Mouse (Mus musculus): ENCODE measurements around the gene Igf1r. TPM values are rescaled to one million over a fixed set of nuclear protein-coding genes. Genes with fewer than 3 reads are reported as not detected.

Gene Igf1r
- total RNA-seq, 2 experiments from 2014 or later, result 10.1 to 15.5 TPM

- no peak for DNase-seq
Measured at GRCm38 (mm10) chr7:67957376-67957775, 4.7 kb downstream of the Igf1r start.

- peak; percentile 56 to 58 for DNase-seq
Measured at GRCm38 (mm10) chr7:67958045-67958444, 5.4 kb downstream of the Igf1r start.

- no peak for DNase-seq
Measured at GRCm38 (mm10) chr7:67960701-67961100, 8.1 kb downstream of the Igf1r start.

- DNase-seq, result peak; percentile 85 to 90
Measured at GRCm38 (mm10) chr7:67961567-67962267, 9.1 kb downstream of the Igf1r start.

DNA sequence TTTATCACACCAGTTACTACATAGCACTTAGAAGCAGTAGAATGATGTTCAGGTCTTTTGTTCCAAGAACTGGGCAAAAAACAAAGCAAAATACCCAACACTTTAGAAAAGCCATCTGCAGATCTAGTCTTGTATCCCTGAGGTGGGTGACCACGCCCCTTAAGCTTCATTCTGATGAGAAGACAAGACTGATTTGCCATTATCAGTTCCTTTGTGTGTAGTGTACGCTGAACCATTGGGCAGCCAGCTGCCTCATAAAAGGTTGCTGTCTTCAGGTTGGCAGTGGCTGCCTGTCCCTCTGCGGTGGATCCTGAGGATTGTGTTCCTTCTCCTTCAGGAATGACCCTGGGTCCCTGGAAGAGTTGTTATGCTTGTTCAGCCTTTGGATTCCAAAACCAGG, 11.1 kb downstream of the Igf1r start:
- DNase-seq, result no peak

GRCm38 (mm10) chr7:67968394-67968793, 15.8 kb downstream of the Igf1r start:
- no peak for DNase-seq

DNA sequence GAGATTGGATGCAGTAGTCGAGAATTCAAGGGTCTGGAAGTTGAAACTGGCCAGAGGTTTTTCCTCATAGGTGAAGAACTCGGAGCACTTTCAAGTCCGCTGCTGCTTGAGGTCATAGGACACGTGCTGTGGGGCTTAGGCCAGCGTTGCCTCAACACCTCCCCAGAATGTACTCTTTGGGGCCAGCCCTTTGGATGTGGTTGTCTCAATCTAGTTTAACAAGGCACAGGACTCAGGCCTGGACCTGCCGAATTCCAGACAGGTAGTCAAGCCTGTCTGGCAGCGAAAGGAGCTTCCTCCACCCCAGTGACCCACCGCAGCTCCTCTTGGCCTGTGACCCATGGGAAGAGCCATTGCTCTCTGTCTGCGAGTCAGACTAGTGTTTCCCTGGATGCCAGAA, 16.4 kb downstream of the Igf1r start:
- no peak for DNase-seq

- DNase-seq, result peak; percentile 62 to 70
Measured at GRCm38 (mm10) chr7:67973180-67974014, 20.8 kb downstream of the Igf1r start.

DNA sequence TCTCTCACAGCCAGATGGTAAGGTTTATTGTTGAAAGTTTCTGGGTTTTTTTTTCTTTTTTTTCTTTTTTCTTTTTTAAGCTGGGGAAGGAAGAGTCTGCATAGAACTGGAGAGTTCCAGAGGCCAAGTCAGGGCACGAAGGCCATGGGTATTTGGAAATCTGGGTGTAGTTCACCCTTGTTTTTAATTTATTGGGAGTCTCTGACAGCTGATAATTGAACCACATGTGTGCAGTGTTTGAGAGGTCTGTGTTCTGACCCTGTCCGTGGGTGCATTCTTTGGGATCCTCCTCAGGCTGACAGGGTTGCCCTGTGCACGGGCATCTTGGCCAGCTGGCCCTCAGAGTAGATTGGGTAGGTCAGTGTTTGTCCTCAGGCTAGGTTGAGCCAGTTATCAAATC, 29.3 kb downstream of the Igf1r start:
- no peak for DNase-seq

DNA sequence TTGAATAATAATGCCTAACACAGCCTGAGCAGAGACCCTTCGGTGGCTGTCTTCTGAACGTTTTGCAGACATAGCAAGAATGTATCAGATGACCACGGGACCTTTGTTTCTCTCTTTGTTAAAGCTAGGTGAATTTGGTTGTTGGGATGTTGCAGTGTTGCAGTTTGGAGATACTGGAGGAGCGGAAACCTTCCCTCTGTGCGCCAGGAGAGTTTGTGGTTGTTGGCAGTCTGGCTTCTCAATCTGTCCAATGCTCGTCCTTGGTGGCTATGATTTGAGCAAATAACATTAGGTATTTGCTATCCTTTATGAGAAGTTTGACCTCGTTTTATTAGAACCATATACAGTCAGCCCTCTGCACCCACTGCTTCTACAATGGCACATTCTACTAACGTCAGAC, 30.2 kb downstream of the Igf1r start:
- no peak for DNase-seq

- no peak for DNase-seq
Measured at GRCm38 (mm10) chr7:67983451-67983850, 30.8 kb downstream of the Igf1r start.

- no peak for DNase-seq
Measured at GRCm38 (mm10) chr7:67985003-67985416, 32.4 kb downstream of the Igf1r start.

GRCm38 (mm10) chr7:67985511-67985910, 32.9 kb downstream of the Igf1r start:
- no peak for DNase-seq

GRCm38 (mm10) chr7:67986277-67986676, 33.6 kb downstream of the Igf1r start:
- DNase-seq, result no peak

- DNase-seq, result no peak
Measured at GRCm38 (mm10) chr7:67986816-67987215, 34.2 kb downstream of the Igf1r start.

DNA sequence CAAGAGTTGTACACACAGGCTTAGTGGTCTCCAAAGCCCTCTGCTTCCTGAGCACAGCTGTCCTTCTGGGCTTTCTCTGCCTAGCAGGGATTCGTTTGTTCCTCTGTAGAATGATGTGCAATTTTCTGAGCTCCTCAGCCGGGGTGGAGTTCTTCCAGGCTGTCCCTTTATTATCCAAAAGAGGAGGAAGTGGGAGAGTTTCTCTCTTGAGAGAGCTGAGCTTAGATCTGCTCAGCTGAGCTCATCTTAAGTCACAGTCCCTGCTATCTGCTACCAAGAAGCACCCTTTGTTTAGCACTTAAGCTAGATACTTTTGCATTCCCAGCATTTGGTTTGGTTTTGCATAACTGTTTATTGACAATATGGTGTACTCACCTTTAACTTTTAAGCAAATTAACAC, 36.7 kb downstream of the Igf1r start:
- DNase-seq, result no peak

DNA sequence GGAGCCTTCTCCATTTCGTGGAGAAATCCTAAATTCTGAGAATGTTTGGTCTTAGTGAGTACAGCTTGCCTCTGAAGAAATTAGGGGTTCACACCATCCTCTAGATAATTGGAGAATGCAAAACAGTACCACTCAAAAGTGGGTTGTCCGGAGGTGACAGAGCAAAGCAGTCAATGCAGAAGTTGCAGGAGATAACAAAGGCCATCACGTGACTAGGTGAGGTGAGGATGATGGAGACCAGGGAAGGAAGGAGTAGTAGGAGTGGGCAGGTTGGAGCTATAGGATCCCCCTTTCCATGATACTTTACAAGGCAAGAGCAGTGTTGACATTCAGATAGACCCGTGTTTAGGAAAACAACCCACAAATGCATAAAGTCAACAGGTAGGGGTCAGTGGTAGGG, 41.0 kb downstream of the Igf1r start:
- DNase-seq, result no peak

GRCm38 (mm10) chr7:67994346-67994858, 41.8 kb downstream of the Igf1r start:
- DNase-seq, result no peak

GRCm38 (mm10) chr7:67995276-67995675, 42.6 kb downstream of the Igf1r start:
- no peak for DNase-seq

GRCm38 (mm10) chr7:67996202-67996960, 43.8 kb downstream of the Igf1r start:
- no peak for DNase-seq

DNA sequence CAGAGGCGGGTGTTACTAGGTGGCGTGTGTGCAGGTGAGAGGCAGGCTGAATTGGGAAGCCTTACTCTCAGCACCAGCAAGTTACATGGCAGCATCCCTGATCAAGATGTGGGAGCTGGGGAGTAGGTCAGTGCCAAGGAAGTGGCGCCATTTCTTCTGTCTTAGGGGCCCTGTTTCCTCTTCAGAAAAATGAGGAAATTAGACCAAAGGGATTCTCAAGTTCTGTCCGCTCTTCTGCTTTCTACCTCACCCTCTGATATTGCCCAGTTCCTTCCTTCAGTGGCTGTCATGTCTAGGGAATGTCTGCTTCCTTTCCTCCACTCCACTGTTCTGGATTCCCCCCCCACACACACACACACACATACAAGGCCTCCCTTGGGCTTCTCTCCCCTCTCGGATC, 48.6 kb downstream of the Igf1r start:
- DNase-seq, result no peak

- no peak for DNase-seq
Measured at GRCm38 (mm10) chr7:68006074-68006473, 53.4 kb downstream of the Igf1r start.

- peak; percentile 46 to 47 for DNase-seq
Measured at GRCm38 (mm10) chr7:68006496-68006895, 53.9 kb downstream of the Igf1r start.
